Mouse (Mus musculus) liver, embryonic 14.5 days (tissue): ENCODE data around the gene Ing5. TPM values are rescaled to one million over a fixed set of nuclear protein-coding genes. Genes with fewer than 3 reads are reported as not detected.

ENCODE experiments used
- ATAC-seq: fragments of 200-750 bp; cut with Nextera tagmentation; 2 replicates; pipeline ENCODE4 v1.8.0; 2017; ENCODE audit warnings: moderate number of reproducible peaks, mild to moderate bottlenecking, moderate library complexity; ENCODE audit not compliant: insufficient read depth
- DNase-seq, 3 experiments: peaks; one replicate each; pipeline ENCODE4 v3.0.0-alpha.2; 2012 to 2013; ENCODE audit warnings: low read depth in 3 of 3, low spot score in 3 of 3
- H3K27ac ChIP-seq: fragments of 300-500 bp; sonication (generic); 2 replicates; pipeline ENCODE4 v1.5.1; 2014; ENCODE audit warnings: moderate library complexity, mild to moderate bottlenecking, control low read depth, inconsistent platforms
- H3K27me3 ChIP-seq: fragments of 300-500 bp; sonication (generic); 2 replicates; pipeline ENCODE4 v1.6.1; 2014; ENCODE audit warnings: mild to moderate bottlenecking, low read length, moderate library complexity; ENCODE audit not compliant: control insufficient read depth, insufficient read depth
- H3K36me3 ChIP-seq: fragments of 300-500 bp; sonication (generic); replicated peaks from 2 replicates; pipeline ENCODE4 v1.6.1; 2014; ENCODE audit warnings: low read depth; ENCODE audit not compliant: control insufficient read depth, insufficient read depth
- H3K4me1 ChIP-seq, 2 experiments: fragments of 200-500 bp in 1 of 2; fragments of 300-500 bp in 1 of 2; sonication (generic) in 1 of 2; replicated peaks; 2 replicates each; pipeline ENCODE4 v1.6.1; 2012 to 2014; ENCODE audit warnings: antibody characterized with exemption in 1 of 2, inconsistent platforms in 1 of 2, low read length in 1 of 2; ENCODE audit not compliant: control insufficient read depth in 2 of 2, insufficient read depth in 2 of 2
- H3K4me2 ChIP-seq: fragments of 300-500 bp; sonication (generic); 2 replicates; pipeline ENCODE4 v1.6.1; 2014; ENCODE audit warnings: low read depth, mild to moderate bottlenecking, control low read depth, moderate library complexity
- H3K4me3 ChIP-seq, 2 experiments: fragments of 200-500 bp in 1 of 2; fragments of 300-500 bp in 1 of 2; sonication (generic) in 1 of 2; 2 replicates each; pipeline ENCODE4 v1.5.1; 2012 to 2014; ENCODE audit warnings: low read depth in 2 of 2, low read length in 2 of 2, mild to moderate bottlenecking in 2 of 2, control low read depth in 1 of 2, inconsistent platforms in 1 of 2, moderate library complexity in 1 of 2; ENCODE audit not compliant: insufficient read depth in 1 of 2
- H3K9ac ChIP-seq: fragments of 300-500 bp; sonication (generic); replicated peaks from 2 replicates; pipeline ENCODE4 v1.6.1; 2014; ENCODE audit warnings: mild to moderate bottlenecking, control low read depth, moderate library complexity
- H3K9me3 ChIP-seq: fragments of 300-500 bp; sonication (generic); 2 replicates; pipeline ENCODE4 v1.6.1; 2016; ENCODE audit warnings: low read length, mixed read lengths; ENCODE audit not compliant: control insufficient read depth
- CTCF ChIP-seq: IDR thresholded peaks from 2 replicates; pipeline ENCODE4 v1.5.1; 2016; ENCODE audit warnings: antibody characterized with exemption, low read depth, control low read depth
- EP300 ChIP-seq: IDR thresholded peaks from 2 replicates; pipeline ENCODE4 v1.6.1; 2016; ENCODE audit warnings: antibody characterized with exemption, low read depth
- WGBS: fragments of 180-500 bp; shearing (Covaris S2); extraction: QIAGEN DNeasy Blood & Tissue Kit; methylation state at CpG from one replicate; pipeline ENCODE4 v1.1.7; 2014; ENCODE audit not compliant: insufficient replicate concordance; 5-methylcytosine and 5-hydroxymethylcytosine counted together
- polyA plus RNA-seq, 2 experiments: library from polyadenylated mRNA; depleted of rRNA in 1 of 2; stranded (reverse) in 1 of 2; unstranded in 1 of 2; fragments of >200 nt; fragmentation: Nextera tagmentation in 1 of 2; extraction: Ambion mirVana in 1 of 2; gene quantifications; 2 replicates each; pipeline versions ENCODE4 v1.2.1 to v1.2.3; 2012 to 2014

Gene Ing5
- 5.3 and 6.9 TPM in 2 replicates for polyA plus RNA-seq (2012; rRNA removed)
- polyA plus RNA-seq (2014; fragmentation: Nextera tagmentation; extraction: Ambion mirVana): 7.6 and 9.6 TPM in 2 replicates

DNA sequence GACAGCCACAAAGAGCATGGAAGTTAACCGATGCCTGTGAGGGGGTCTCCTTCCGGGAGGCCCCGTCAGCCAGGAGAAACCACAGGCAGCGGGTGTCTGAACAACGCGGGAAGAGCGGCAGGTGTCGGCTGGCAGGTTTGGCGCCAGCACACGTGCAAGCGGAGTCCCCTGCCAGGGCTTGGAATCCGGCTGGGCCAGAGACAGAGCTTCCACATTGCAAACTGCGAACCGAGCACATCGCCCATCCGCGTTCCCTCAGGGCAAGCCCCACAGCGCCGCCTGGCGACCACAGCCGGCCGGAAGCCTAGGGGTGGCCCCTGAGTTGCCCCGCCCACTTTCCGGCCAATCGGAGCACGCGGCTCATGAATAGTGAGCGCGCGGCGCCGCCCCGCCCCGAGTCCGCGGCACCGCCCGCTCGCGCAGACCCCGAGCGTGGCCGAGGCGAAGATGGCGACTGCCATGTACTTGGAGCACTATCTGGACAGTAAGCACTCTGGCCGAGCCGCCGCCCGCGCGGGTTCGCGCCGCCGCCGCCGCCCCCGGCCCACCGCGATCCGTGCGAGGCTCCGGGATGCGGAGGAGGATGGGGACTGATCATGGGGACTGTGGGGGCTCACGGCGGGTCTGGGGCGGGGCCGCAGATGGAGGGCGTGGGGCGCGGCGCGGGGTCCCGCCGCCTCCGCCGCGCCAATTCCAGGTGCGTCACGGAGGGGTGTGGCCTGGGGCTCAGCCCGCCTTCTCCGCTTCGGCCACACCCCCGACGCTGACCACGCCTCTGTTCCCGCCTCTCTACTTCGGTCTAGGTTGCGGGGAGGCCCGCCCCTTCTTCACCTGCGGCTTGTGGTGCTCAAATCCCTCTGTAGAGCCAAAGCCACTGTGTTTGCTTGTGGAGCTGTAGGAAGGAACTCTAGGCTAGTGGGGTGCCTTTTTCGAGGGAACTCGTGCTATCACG is at the start of gene Ing5:
TSS of gene Ing5 (plus strand) at position 410 of the 952 bp plus-strand sequence.
- Histone ChIP-seq H3K4me2 (peak within 1 kb of the TSS; percentile 87), H3K9me3 (no peaks in the 10 kb centered on the region), H3K9ac (peak within 1 kb of the TSS; percentile 78), H3K4me3 (peak within 1 kb of the TSS; percentile 67 to 88), H3K36me3 (peaks cover 35% of the 10 kb centered on the region), H3K27me3 (no peaks in the 10 kb centered on the region), H3K4me1 (peaks cover 28 to 31% of the 10 kb centered on the region in 2 experiments), H3K27ac (peak within 1 kb of the TSS; percentile 92)
- TF ChIP-seq EP300 (0 out of 2 replicates have a peak, but pooled peaks have one; percentile 9), CTCF (peak; percentile 97)
- ATAC-seq: peak; percentile 89
- WGBS: under 1% methylated on average over 83 of the region's 94 CpGs
- peak; percentile 92 to 93 (median 93) for DNase-seq

DNA sequence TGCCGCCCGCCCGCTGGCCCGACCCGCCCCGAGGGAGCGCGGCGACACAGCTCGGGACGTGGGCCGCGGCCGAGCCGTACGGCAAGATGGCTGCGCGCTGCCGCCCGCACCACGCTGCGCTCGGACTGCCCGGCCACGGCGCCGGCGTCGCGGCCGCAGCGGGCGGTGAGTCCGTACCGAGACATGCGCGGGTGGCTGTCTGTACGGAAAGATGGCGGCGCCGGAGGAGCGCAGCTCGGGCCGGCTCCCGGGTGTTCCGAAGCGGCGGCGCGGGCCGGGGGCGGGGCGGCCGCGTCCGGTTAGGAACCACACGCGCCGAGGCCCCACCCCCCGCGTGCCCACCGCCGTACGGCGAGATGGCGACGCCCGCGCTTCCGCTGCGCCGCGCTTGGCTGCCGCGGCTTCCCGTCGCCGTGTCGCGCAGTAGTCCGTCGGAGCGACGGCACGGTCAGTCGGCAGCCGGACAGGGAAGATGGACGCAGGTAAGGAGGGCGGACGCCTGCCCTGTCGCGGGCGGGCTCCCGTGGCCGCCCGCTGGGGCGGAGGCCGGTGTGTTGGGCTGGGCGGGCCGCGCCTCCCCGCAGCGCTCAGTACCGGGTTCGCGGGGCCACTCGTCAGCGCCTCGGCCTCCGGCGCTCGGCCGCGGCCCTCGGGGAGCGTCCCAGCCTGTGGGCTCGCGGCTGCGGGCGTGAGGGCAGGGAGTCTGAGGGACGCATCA is 49.0 kb upstream of the Ing5 start, which contains the start of gene Thap4:
TSS of gene Thap4 (minus strand) at position 292 of the 718 bp plus-strand sequence.
- peak; percentile 84 for ATAC-seq
- H3K27me3 ChIP-seq: no peaks in the 10 kb centered on the region
- H3K4me3 ChIP-seq: peak within 1 kb of the TSS; percentile 71 to 90
- peak within 1 kb of the TSS; percentile 85 for H3K9ac ChIP-seq
- peak within 1 kb of the TSS; percentile 71 for H3K27ac ChIP-seq
- peak; percentile 60 to 67 (median 64) for DNase-seq
- TF ChIP-seq CTCF (no peak), EP300 (no peak)
- peaks cover 6% of the 10 kb centered on the region; the same call in 1 of the 2 replicates for H3K36me3 ChIP-seq
- H3K4me1 ChIP-seq: peaks cover 28 to 29% of the 10 kb centered on the region in 2 experiments
- under 1% methylated on average over 116 of the region's 121 CpGs for WGBS
- no peaks in the 10 kb centered on the region for H3K9me3 ChIP-seq
- H3K4me2 ChIP-seq: peak within 1 kb of the TSS; percentile 99

GRCm38 (mm10) chr1:93755291-93755610 is 48.5 kb upstream of the Ing5 start:
- Histone ChIP-seq H3K9ac (peak overlapping the region; percentile 85), H3K9me3 (no peaks in the 10 kb centered on the region), H3K4me1 (peaks cover 33 to 34% of the 10 kb centered on the region in 2 experiments), H3K27ac (peak overlapping the region; percentile 71), H3K36me3 (peaks cover 4% of the 10 kb centered on the region; the same call in 1 of the 2 replicates), H3K4me2 (peak overlapping the region; percentile 99), H3K27me3 (no peaks in the 10 kb centered on the region), H3K4me3 (peak overlapping the region; percentile 71 to 90)
- ATAC-seq (no peak), DNase-seq (peak in 1 of 3 experiments; percentile 32)
- TF ChIP-seq CTCF (no peak), EP300 (no peak)
- WGBS: under 1% methylated on average over 13 of the region's 13 CpGs

DNA sequence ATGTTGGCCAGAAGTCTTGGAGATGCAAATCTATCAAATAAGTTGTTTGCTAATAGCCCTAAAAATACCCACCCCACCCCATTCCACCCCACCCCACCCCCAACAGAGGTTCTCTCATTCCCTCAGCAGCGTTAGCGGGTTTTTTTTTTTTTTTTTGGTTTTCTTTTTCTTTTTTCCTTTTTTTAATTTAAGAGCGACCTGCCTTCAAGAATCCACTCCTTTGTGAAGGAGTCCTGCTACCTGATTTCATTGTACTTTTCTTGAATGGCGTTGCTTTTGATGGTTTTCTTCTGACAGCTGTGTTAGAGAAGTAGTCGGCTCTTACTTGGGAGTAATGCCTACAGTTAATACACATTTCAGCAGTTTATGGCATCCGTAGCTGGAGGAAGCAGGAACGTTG is 48.1 kb upstream of the Ing5 start:
- peak overlapping the region; percentile 71 to 90 for H3K4me3 ChIP-seq
- WGBS: 24% methylated on average over 7 of the region's 7 CpGs
- DNase-seq (peak in 1 of 3 experiments; percentile 19), ATAC-seq (0 out of 2 replicates have a peak, but pooled peaks have one; percentile 14)
- H3K36me3 ChIP-seq: peaks cover under 1% of the 10 kb centered on the region; the same call in 1 of the 2 replicates
- TF ChIP-seq CTCF: no peak
- no peak for TF ChIP-seq EP300
- H3K4me1 ChIP-seq: peaks cover 33 to 35% of the 10 kb centered on the region in 2 experiments
- H3K4me2 ChIP-seq: peak overlapping the region; percentile 99
- no peaks in the 10 kb centered on the region for H3K9me3 ChIP-seq
- H3K27me3 ChIP-seq: no peaks in the 10 kb centered on the region
- peak overlapping the region; percentile 85 for H3K9ac ChIP-seq
- peak overlapping the region; percentile 71 for H3K27ac ChIP-seq
